Mouse (Mus musculus) v-Abl transformed pro-B cells (cell line): ENCODE data around the gene Samd15.

Source experiments
- in situ Hi-C, 2 experiments: fragments of 400-800 bp; cut with MboI; formaldehyde crosslinking; loops; one replicate each; pipeline ENCODE4 v1.15.1; 2025; ENCODE audit not compliant: unreplicated experiment in 2 of 2

Samd15 gene

GRCm38 (mm10) chr12:87229633-87230032 is 30.1 kb downstream of the Samd15 start:
- in situ Hi-C loops: no loop called here

- in situ Hi-C loops: no loop called here
Measured at GRCm38 (mm10) chr12:87230379-87230895, 30.9 kb downstream of the Samd15 start.

GRCm38 (mm10) chr12:87236882-87237483 is 37.5 kb downstream of the Samd15 start:
- in situ Hi-C loops: no loop called here

- in situ Hi-C loops: no loop called here
Measured at GRCm38 (mm10) chr12:87238632-87239031, 39.1 kb downstream of the Samd15 start, which contains the start of gene Noxred1. Noxred1 (minus strand) TSS chr12:87238732.

GRCm38 (mm10) chr12:87250161-87250560 is 50.6 kb downstream of the Samd15 start:
- in situ Hi-C loops: no loop called here

GRCm38 (mm10) chr12:87253878-87254277 is 54.4 kb downstream of the Samd15 start:
- in situ Hi-C loops: no loop called here

GRCm38 (mm10) chr12:87256629-87257028 is 57.1 kb downstream of the Samd15 start:
- in situ Hi-C loops: no loop called here

- in situ Hi-C loops: loop anchor here in 1 of 2 experiments (5.0 kb wide), 1 partner anchor 113 kb away; the partner anchor contains the start of genes Gstz1 and Pomt2
Measured at GRCm38 (mm10) chr12:87260562-87260961, 61.0 kb downstream of the Samd15 start.
